Mouse (Mus musculus): ENCODE results near the gene Pdilt. TPM values are rescaled to one million over a fixed set of nuclear protein-coding genes. Genes with fewer than 3 reads are reported as not detected.

The Pdilt gene
- polyA plus RNA-seq, 1 experiment: not detected

- TF ChIP-seq POLR2A (IDR thresholded peaks at IDR 0.05; ENCODE audit: insufficient read depth, low read depth, low read length) (no peak), CTCF (IDR thresholded peaks at IDR 0.05; ENCODE audit: insufficient read depth, low read depth, low read length) (no peak)
- Histone ChIP-seq H3K4me3 (ENCODE audit: insufficient read depth, low read depth, low read length) (no peak overlapping the region), H3K27ac (ENCODE audit: insufficient read depth, low read depth, low read length) (no peak overlapping the region), H3K4me1 (ENCODE audit: control insufficient read depth, insufficient read depth, low read length) (no peaks in the 10 kb centered on the region)
- WGBS: 86% methylated on average over 2 of the region's 2 CpGs
These were observed 11.1 kb upstream of the Pdilt start for GRCm38 (mm10) chr7:119534389-119534788.

- Histone ChIP-seq H3K4me1 (ENCODE audit: control insufficient read depth, insufficient read depth, low read length) (no peaks in the 10 kb centered on the region), H3K27ac (ENCODE audit: insufficient read depth, low read depth, low read length) (no peak overlapping the region), H3K4me3 (ENCODE audit: insufficient read depth, low read depth, low read length) (no peak overlapping the region)
- TF ChIP-seq POLR2A (IDR thresholded peaks at IDR 0.05; ENCODE audit: insufficient read depth, low read depth, low read length) (no peak), CTCF (IDR thresholded peaks at IDR 0.05; ENCODE audit: insufficient read depth, low read depth, low read length) (no peak)
- WGBS: 49% methylated on average over 1 of the region's 1 CpGs
These were observed 9.6 kb upstream of the Pdilt start for GRCm38 (mm10) chr7:119532924-119533323.

- no peak overlapping the region for H3K4me3 ChIP-seq (ENCODE audit: insufficient read depth, low read depth, low read length)
- 88% methylated on average over 7 of the region's 7 CpGs for WGBS
- H3K27ac ChIP-seq (ENCODE audit: insufficient read depth, low read depth, low read length): no peak overlapping the region
- peaks cover 3% of the 10 kb centered on the region for H3K4me1 ChIP-seq (ENCODE audit: control insufficient read depth, insufficient read depth, low read length)
- TF ChIP-seq CTCF (IDR thresholded peaks at IDR 0.05; ENCODE audit: insufficient read depth, low read depth, low read length) (no peak), POLR2A (IDR thresholded peaks at IDR 0.05; ENCODE audit: insufficient read depth, low read depth, low read length) (no peak)
These were observed 5.3 kb upstream of the Pdilt start for GRCm38 (mm10) chr7:119528617-119529016.

- H3K4me1 ChIP-seq (ENCODE audit: control insufficient read depth, insufficient read depth, low read length): peaks cover 3% of the 10 kb centered on the region
- no peak for TF ChIP-seq CTCF (IDR thresholded peaks at IDR 0.05; ENCODE audit: insufficient read depth, low read depth, low read length)
- no peak for TF ChIP-seq POLR2A (IDR thresholded peaks at IDR 0.05; ENCODE audit: insufficient read depth, low read depth, low read length)
- no peak overlapping the region for H3K4me3 ChIP-seq (ENCODE audit: insufficient read depth, low read depth, low read length)
- no peak overlapping the region for H3K27ac ChIP-seq (ENCODE audit: insufficient read depth, low read depth, low read length)
- WGBS: 61% methylated on average over 2 of the region's 2 CpGs
These were observed 4.3 kb upstream of the Pdilt start for GRCm38 (mm10) chr7:119527548-119527947.

GRCm38 (mm10) chr7:119527135-119527534 is 3.8 kb upstream of the Pdilt start:
- Histone ChIP-seq H3K27ac (ENCODE audit: insufficient read depth, low read depth, low read length) (no peak overlapping the region), H3K4me3 (ENCODE audit: insufficient read depth, low read depth, low read length) (no peak overlapping the region), H3K4me1 (ENCODE audit: control insufficient read depth, insufficient read depth, low read length) (peaks cover 3% of the 10 kb centered on the region)
- TF ChIP-seq POLR2A (IDR thresholded peaks at IDR 0.05; ENCODE audit: insufficient read depth, low read depth, low read length) (no peak), CTCF (IDR thresholded peaks at IDR 0.05; ENCODE audit: insufficient read depth, low read depth, low read length) (no peak)
- 90% methylated on average over 1 of the region's 1 CpGs for WGBS

GRCm38 (mm10) chr7:119526486-119526885 is 3.2 kb upstream of the Pdilt start:
- Histone ChIP-seq H3K4me1 (ENCODE audit: control insufficient read depth, insufficient read depth, low read length) (peaks cover 3% of the 10 kb centered on the region), H3K4me3 (ENCODE audit: insufficient read depth, low read depth, low read length) (no peak overlapping the region), H3K27ac (ENCODE audit: insufficient read depth, low read depth, low read length) (no peak overlapping the region)
- 20% methylated on average over 13 of the region's 13 CpGs for WGBS
- no peak for TF ChIP-seq POLR2A (IDR thresholded peaks at IDR 0.05; ENCODE audit: insufficient read depth, low read depth, low read length)
- no peak for TF ChIP-seq CTCF (IDR thresholded peaks at IDR 0.05; ENCODE audit: insufficient read depth, low read depth, low read length)

GRCm38 (mm10) chr7:119525881-119526281 is 2.6 kb upstream of the Pdilt start:
- Histone ChIP-seq H3K4me1 (ENCODE audit: control insufficient read depth, insufficient read depth, low read length) (peaks cover 3% of the 10 kb centered on the region), H3K27ac (ENCODE audit: insufficient read depth, low read depth, low read length) (no peak overlapping the region), H3K4me3 (ENCODE audit: insufficient read depth, low read depth, low read length) (no peak overlapping the region)
- no peak for TF ChIP-seq POLR2A (IDR thresholded peaks at IDR 0.05; ENCODE audit: insufficient read depth, low read depth, low read length)
- TF ChIP-seq CTCF (IDR thresholded peaks at IDR 0.05; ENCODE audit: insufficient read depth, low read depth, low read length): no peak
- whole genome bisulfite sequencing: 34% methylated on average over 2 of the region's 2 CpGs

GRCm38 (mm10) chr7:119522385-119522784 is 904 bp downstream of the Pdilt start:
- H3K4me1 ChIP-seq (ENCODE audit: control insufficient read depth, insufficient read depth, low read length): peaks cover 3% of the 10 kb centered on the region
- H3K27ac ChIP-seq (ENCODE audit: insufficient read depth, low read depth, low read length): no peak overlapping the region
- no peak overlapping the region for H3K4me3 ChIP-seq (ENCODE audit: insufficient read depth, low read depth, low read length)
- 85% methylated on average over 1 of the region's 1 CpGs for WGBS
- no peak for TF ChIP-seq POLR2A (IDR thresholded peaks at IDR 0.05; ENCODE audit: insufficient read depth, low read depth, low read length)
- TF ChIP-seq CTCF (IDR thresholded peaks at IDR 0.05; ENCODE audit: insufficient read depth, low read depth, low read length): no peak

- TF ChIP-seq CTCF (IDR thresholded peaks at IDR 0.05; ENCODE audit: insufficient read depth, low read depth, low read length): no peak
- TF ChIP-seq POLR2A (IDR thresholded peaks at IDR 0.05; ENCODE audit: insufficient read depth, low read depth, low read length): no peak
- Histone ChIP-seq H3K27ac (ENCODE audit: insufficient read depth, low read depth, low read length) (no peak overlapping the region), H3K4me3 (ENCODE audit: insufficient read depth, low read depth, low read length) (no peak overlapping the region), H3K4me1 (ENCODE audit: control insufficient read depth, insufficient read depth, low read length) (peaks cover 3% of the 10 kb centered on the region)
- WGBS: 89% methylated on average over 3 of the region's 3 CpGs
These were observed 1.5 kb downstream of the Pdilt start for GRCm38 (mm10) chr7:119521816-119522215.

- Histone ChIP-seq H3K27ac (ENCODE audit: insufficient read depth, low read depth, low read length) (no peak overlapping the region), H3K4me1 (ENCODE audit: control insufficient read depth, insufficient read depth, low read length) (no peaks in the 10 kb centered on the region), H3K4me3 (ENCODE audit: insufficient read depth, low read depth, low read length) (no peak overlapping the region)
- TF ChIP-seq CTCF (IDR thresholded peaks at IDR 0.05; ENCODE audit: insufficient read depth, low read depth, low read length) (peak; percentile 83; the same call in 1 of the 2 replicates), POLR2A (IDR thresholded peaks at IDR 0.05; ENCODE audit: insufficient read depth, low read depth, low read length) (no peak)
- WGBS: 48% methylated on average over 5 of the region's 5 CpGs
These were observed 3.6 kb downstream of the Pdilt start for GRCm38 (mm10) chr7:119519654-119520053.
